Mouse (Mus musculus): Measurements from ENCODE around the gene Pik3ap1.

GRCm38 (mm10) chr19:41344666-41345027 lies 40.3 kb downstream of the Pik3ap1 start:
- TF ChIP-seq CTCF (IDR thresholded peaks at IDR 0.05; ENCODE audit: control insufficient read depth, insufficient read depth, low read length) (no peak), POLR2A (IDR thresholded peaks at IDR 0.05; ENCODE audit: borderline replicate concordance, control insufficient read depth, low read depth, low read length) (no peak)

All from bone marrow, adult 2 months (tissue).